Mouse (Mus musculus): Measurements from ENCODE around the gene Cdkl5.
A peak's percentile ranks its signal among the peaks of the same experiment; 100 is the strongest.

Cdkl5 gene

DNA sequence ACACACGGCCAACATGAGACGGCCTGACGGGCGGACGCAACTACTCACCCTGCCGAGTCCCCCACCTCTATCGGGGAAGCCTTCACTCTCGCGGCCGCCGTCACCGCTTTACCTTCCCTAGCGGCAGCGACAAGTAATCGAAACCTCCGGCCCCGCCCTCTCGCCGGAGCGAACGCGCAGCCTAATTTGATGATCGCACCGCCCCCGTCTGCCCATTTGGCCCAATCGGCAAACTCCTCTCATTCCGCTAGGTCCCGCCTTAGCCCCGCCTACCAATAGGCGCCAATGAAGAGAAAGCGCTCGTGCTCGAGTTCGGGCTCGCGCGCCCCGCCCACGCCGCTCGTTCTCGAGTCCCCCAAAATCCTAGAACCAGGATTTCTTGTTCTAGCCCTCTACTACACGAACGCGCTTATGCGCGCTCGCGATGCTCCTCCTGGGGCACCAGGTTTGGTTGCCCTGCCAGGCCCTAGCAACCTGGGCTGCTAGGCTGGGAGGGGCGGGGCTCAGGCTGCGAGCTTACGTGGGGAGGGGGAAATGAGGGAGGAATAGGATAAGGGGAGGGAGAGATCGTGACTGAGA lies at the start of gene Cdkl5:
Gene Cdkl5, minus strand, starts transcription at position 162 of the 579 bp plus-strand sequence.
- DNase-seq (ENCODE audit: low read depth, low spot score) = peak; percentile 96

DNA sequence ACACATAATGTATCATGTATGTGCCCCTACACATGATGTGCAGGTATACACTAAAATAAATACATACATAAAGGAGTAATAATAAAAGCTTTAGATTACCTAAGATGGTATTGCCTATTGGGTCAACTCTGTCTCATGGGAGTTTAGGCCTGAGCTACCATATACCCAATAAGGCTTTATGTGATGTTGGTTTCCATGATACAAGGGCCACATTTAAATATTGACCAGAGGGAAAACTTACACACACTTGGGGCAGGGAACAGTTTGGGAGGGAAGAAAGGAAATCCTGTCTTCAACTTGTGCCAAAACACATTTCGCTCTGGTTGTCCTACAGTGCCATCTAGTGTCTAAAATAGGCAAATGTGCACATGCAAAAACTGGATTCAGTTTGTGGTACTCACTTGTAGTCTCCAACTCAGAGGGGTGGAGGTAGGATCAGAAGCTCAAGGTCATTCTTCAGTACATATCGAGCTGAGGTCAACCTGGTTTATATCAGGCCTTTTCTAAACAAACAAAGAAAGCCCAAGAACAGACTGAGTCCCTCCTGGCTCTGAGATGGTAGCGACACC lies 38.8 kb upstream of the Cdkl5 start:
- DNase-seq (ENCODE audit: low read depth, low spot score) = peak; percentile 36

DNA sequence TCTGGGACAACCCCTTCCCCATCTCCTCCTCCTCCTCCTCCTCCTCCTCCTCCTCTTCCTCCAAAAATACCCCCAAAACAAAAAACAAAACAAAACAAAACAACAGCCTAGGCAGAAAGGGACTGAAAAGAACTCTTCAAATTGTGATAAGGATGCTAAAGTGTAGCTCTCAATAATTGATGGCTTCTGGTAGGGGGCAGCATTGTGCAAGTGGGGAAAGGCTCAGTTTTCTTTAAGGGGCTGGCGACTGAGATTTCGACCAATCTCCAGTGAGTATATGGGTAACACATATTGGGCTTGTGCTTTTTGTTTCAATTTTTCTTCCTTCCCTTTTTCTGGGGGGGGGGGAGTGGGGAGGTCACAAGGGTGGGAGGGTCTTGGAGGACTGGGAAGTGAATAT lies 37.9 kb upstream of the Cdkl5 start:
- peak; percentile 7 for DNase-seq (ENCODE audit: low read depth, low spot score)

DNA sequence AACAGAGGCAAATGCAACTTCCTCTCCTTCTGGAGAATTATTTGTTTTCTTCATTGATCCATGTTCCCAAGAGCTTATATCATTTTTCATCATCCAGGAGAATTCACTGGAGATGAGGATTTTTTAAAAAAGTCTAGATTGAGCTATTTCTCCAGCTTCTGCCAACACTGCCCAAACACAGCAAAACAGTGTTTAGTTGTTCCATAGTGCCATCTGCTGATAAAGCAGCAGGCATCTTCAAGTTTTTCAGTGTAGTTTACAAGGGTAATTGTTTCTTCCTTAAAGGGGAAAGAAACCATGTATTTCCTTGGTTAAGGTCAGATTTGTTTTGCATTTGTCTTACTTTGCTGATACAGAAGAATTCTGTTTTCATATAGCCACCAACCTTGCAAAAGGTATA lies 35.7 kb upstream of the Cdkl5 start:
- no peak for DNase-seq (ENCODE audit: low read depth, low spot score)

DNA sequence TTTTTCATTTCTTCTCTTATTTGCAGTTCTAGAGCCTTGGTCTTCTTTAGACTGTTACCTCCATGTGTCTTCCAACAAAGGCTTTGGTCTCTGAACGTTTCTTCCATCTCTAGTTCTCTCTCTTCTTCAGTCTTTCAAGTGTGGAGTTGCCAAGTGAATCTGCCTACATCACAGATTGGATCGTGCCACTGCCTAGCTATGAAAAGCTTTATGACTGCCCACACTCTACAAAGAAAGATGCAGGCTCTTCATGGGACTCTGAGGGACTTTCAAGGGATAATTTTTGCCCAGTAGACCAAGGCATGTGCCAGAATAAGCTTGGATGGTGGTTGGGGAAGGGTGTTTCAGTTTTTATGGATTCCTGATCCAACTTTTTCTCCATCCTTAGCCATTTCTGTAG lies 30.0 kb upstream of the Cdkl5 start:
- DNase-seq (ENCODE audit: low read depth, low spot score) = no peak

DNA sequence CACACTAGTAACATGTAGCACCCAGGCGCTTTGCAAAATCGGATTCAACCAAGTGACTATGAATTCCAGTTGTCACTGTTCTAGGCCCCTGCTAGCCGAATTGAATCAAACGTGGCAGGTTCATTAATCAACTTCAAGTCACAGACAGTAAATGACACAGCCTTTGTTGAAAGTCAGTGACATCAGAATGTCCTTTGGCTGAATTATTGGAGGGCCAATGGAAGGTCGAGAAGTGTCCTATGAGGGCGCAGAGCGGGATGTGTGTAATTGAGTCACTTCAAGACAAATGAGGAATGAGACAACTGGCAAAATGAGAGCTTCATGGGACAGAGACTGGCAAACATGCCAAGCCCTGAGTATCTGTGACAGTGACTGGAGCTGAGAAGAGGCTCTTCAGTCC lies 27.0 kb upstream of the Cdkl5 start:
- DNase-seq (ENCODE audit: low read depth, low spot score) = no peak

DNA sequence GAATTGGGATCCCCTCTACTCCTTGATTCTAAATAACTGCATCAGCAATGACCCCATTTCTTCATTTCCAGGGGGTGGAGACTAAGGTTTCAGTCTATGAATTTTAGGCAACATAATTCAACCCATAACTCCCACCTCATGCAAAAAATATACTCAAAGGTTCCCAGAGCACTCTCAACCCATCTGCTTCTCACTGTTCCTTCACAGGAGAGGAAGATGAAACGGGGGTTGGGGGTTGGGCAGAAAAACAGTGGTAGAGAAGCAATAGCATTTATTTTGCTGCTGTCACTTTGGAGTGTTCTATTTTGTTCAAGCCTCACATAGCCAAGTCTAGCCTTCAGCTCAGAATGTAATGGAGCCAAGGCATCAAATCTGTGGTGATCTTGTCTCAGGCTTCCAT lies 23.7 kb upstream of the Cdkl5 start:
- no peak for DNase-seq (ENCODE audit: low read depth, low spot score)

DNA sequence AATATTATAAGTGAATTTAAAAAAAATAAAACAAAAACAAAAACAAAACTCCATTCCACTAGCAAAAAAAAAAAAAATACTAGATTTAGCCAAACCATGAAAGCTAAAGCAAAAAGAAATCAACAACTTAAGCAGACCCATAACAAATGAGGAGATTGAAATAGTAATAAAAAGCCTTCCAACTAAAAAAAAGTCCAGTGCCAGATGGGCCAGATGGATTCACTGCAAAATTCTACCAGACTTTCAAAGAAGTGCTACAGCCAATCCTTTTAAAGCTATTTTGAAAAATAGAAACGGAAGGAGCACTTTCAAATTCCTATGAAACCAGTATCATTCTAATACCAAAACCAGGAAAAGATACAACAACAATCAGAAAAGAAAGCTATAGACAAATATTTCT lies 11.8 kb upstream of the Cdkl5 start:
- DNase-seq (ENCODE audit: low read depth, low spot score) = no peak

DNA sequence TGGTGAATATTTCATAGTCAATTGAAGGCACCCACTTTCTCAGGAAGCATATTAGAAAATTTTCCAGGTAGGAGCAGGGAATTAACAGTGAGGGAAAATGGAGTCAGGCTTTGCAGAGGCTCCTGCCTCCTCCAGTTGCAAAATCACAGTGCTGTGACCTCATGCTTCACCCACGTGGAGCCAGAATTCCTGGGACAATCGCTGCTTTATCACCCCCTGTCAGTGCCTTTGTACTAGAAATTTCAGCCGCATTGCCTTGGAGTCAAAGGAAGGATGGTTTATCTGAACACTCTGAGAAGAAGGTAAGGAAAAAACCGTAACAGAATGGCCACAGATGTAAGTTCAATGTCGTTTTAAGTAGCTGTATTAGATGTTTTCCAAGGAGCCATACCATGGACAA lies 1.5 kb upstream of the Cdkl5 start:
- DNase-seq (ENCODE audit: low read depth, low spot score) = no peak

DNA sequence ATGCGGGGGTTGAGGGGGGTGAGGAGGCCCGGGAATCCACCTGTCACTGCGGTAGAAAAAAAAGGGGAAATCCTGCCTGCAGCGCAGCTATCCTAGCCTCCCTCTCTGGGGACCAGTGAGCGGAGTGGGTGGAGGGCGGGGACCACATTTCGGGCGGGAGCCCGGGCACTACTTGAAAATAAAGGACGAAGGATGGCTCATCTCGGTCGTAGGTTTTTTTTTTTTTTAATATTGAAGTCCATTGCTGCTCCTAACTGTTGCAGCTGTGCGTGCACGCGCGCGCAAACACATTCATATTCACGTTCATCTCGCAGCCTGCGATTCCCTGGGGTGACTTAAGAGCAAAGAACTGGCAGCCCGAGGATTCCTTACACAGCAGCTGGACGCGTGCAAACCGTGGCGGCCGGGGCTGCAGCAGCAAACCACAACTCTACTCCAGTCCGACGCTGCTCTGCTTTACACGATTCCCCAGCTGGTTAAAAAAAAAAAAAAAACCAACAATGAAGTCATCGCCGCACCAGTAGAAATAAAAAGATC lies 695 bp upstream of the Cdkl5 start:
- peak; percentile 27 for DNase-seq (ENCODE audit: low read depth, low spot score)

DNA sequence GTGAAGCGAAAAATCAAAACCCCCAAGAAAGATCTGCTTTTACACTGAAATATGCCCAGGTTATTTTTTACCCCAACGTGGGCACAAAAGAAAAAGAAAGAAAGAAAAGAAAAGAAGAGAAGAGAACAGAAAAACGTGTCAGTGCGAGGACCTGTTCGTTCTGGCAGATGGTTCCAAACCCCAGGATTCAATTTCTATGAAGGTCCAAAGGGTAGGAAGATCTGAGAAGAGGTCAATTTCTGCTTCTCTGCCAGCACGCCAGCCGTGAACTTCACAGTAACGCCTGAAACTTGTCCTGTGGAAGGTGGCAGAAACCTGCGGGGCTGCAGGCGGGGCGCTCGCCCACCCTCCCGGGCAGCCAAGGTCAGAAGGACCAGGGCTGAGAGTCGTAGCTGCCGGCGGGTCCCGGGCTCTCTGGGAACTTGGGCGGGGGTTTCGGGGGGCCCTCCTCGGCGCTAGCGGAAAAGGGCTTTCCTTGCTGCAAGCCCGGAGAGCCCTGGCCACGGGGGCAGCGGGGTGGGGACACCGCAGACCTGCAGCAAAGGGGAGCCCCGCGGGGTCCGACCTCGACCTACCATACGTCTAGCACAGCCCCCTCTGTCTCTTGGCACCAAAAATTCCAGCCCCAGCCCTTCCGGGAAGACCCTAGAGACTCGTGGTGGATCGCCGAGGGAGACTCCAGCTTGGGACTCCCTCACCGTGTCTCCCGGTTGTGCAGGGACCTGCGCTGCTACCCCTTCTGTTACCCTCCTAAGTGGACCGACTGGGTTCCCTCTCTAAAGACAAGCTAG lies 560 bp downstream of the Cdkl5 start:
- DNase-seq (ENCODE audit: low read depth, low spot score) = no peak

DNA sequence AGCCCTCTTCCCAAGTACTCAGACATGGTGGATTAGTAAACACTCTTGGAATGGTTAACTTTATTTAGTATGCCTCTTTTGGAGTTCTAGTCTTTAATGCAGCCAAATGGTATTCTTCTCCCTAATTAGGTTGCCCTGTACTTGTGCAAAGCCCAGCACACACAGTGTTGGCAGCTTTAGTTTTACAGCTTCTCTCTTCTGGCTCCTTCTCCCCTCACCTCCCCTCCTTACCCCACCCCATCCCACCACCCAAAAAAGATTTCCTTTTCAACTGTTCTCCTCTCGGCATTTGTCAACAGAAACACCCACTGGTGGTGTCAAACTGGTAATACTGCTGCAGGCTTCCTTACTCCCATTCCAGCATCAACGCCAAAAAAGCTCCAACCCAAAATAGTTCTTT lies 1.8 kb downstream of the Cdkl5 start:
- no peak for DNase-seq (ENCODE audit: low read depth, low spot score)

DNA sequence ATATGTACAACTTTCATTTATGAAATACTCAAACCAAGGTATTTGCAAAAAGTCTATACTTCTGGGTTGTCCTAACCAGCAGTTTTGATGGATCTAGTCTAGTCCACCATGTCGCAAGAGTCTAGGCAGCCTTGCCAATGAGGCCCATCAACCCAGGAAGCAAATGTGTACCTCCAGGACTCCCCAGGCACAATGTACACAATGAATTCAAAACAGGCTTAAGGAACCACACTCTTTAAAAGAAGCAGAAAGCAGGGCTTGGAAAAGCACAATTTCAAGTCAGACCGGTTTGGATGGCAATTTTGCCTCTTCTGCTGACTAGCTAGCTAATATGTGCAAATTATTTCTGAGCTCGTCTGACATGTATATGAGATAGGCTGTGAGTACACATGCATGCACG lies 4.2 kb downstream of the Cdkl5 start:
- DNase-seq (ENCODE audit: low read depth, low spot score) = no peak

DNA sequence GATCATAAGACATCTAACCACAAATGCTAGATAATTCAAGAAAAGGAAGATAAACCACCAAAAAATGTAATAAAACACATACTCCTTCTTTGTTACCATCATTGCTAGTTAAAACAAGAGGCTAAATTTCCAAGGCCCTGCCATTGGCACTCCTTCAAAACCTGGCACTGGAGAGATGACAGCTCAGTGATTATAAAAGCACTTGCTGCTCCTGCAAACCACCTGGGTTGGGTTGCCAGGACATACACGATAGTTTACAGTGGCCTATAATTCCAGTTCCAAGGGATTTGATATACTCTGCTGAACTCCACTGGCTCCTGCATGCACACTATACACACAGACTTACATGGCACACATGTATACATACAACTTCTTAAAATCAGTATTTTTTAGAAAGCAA lies 16.6 kb downstream of the Cdkl5 start:
- DNase-seq (ENCODE audit: low read depth, low spot score) = no peak

DNA sequence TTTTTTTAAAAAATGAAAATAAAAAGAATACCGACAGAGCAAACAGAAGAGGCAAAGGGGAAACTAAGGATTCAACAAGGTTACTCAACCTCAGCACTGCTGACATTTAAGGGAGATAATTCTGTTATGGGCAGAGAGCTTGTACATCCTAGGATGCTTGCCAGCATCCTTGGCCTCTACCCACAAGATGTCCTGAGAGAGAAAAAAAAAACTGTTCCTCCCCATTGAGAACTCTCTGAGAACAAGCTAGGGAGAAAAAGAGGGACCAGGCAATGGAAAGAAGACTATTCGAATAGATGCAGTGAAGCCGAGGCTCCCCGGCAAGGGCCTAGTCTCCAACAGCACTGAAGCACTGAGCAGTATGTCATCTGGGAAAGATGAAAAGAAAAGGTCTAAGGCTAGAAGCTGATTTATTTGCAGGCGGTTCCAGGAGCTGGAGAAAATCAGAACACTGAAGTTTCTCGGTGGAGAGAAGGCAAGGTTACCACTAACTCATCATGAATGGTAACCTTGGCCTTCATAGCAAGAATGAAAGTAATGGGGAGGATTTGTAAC lies 22.4 kb downstream of the Cdkl5 start:
- no peak for DNase-seq (ENCODE audit: low read depth, low spot score)

DNA sequence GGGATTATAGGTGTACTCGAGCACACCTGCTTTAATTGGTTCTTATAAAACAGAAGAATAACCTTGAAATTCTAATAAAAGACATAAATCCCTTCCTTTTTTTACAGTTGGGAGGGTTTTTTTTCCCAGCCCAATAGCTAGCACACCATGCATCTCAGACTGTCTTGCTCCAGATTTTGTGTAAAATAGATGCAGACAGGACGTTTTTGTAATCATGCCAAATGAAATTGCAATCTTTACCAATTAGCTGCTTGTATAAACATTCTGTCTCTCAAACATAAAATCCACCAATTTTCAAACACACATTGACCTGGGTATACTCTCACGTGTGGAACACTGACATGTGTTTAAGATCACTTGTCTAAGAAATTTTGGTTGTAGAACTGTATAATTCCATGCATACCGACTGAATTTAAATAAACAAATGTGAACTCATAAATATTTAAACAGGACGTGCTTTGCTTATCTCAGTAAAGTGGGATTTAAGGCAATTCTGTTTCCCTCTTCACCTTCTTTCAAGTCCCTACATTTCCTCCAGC lies 35.8 kb downstream of the Cdkl5 start:
- no peak for DNase-seq (ENCODE audit: low read depth, low spot score)

DNA sequence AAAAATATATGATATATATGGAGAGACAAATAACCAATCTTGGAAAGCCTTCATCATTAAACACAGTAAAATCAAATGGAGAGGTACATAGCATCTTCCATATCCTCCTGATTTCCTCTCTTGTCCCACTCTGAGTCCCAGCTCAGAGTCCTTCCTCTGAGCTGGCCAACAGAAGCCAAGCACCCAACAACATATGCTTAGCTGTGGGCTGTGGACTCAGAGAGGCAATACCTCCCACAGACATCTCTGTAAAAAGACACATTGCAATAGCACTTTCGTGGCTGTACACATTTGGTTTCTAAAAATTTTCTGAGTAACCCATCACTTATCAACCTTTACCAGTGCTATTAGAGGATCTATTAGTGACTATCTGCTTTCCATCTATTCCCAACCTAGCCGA lies 44.9 kb downstream of the Cdkl5 start:
- no peak for DNase-seq (ENCODE audit: low read depth, low spot score)

DNA sequence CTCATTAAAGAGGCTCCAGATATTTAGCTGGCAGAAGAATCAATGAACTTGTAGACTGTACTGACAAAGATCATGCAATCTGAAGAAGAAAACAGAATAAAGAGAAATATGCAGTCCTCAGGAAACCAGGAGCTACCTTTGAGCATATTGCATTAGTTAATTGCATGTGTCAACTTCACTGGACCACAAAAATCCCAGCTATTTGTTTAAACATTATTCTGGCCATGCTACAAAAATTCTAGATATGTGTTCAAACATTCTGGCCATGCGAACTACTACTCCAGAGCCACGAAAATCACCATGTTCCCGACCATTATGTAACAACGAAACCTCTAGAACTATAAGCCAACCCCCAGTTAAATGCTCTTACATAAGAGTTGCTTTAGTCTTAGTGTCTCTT lies 49.8 kb downstream of the Cdkl5 start:
- DNase-seq (ENCODE audit: low read depth, low spot score) = no peak

DNA sequence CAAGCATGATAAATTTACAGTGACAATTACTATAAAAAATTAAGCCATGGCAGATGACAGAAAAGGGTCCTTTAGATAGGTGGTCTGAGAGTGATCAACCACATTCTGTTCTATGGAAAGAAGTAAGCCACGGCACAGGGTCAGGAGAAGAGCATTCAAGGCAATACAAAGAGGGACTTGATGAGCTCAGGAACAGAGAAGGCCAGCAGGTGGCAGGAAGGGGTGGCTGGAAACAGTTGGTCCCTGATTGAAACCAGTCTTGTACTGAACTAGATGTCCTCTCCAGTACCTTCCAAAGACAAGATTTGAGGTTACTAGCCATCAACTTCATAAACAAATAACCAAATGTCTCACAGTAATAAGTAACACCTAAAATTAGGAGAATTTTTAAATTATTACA lies 59.0 kb downstream of the Cdkl5 start:
- peak; percentile 16 for DNase-seq (ENCODE audit: low read depth, low spot score)

DNA sequence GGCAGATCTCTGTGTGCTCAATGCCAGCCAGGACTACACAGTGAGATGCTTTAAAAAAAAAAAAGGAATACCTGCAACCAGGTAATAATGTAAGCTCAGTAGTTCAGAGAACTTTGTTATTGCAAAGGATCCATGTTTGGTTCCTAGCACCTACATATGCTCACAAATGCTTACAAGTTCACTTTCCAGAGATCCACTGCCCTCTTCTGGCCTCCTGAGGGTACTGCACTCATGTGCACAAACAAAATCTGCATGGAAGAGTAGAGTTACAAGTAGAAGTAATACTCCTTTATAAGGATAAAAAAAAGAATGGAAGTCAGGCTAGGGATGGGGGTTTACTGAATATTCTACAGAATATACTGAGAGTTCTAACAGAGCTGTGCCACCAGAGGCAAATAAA lies 63.8 kb downstream of the Cdkl5 start:
- DNase-seq (ENCODE audit: low read depth, low spot score) = peak; percentile 39

DNA sequence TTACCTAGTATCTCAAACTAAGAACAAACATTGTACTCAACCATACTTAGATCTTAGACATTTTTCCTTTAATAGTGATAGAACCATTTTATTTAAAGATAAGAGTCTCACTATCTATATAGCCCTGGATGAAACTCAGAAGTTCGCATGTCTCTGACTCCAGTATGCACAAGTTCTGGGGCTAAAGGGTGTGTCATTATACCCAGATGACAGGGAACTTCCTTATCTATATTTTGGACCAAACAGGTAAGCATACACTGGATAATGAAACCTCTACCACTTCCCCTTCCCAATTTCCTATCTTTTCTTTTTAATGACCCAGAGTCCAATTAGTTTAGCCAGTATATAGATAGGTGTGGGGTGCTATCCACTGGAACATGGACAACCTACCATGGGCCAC lies 65.6 kb downstream of the Cdkl5 start:
- no peak for DNase-seq (ENCODE audit: low read depth, low spot score)

DNA sequence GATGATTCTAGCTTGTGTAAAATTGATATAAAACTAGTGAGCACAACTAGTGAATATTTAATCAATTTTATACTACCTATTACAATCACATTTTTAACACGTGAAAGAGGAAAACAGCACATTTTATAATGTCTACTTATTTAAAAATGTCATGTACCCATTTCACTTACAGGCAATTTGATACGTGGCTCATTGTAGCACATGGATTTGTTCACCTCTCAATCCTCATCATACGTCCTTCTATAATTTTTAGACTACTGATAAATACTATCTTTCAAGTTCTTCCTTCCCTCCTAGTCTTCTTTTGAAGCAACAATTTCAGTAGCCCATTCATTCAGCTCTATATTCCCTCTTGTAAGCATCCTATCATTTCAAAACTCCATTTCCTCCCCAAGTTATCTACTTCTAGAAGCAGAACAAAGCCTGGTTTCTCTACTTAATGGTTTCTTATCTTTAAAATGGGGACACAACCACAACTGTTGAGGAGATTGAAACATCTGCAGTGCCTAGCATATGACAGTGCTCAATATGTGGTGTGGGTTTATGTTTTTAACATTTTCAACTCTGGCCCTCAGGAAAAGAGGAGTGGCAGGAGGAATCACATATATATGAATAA lies 75.4 kb downstream of the Cdkl5 start:
- DNase-seq (ENCODE audit: low read depth, low spot score) = no peak
